Comparison of ENCODE assay signal across 8 mouse cellular contexts in the genomic region with DNA sequence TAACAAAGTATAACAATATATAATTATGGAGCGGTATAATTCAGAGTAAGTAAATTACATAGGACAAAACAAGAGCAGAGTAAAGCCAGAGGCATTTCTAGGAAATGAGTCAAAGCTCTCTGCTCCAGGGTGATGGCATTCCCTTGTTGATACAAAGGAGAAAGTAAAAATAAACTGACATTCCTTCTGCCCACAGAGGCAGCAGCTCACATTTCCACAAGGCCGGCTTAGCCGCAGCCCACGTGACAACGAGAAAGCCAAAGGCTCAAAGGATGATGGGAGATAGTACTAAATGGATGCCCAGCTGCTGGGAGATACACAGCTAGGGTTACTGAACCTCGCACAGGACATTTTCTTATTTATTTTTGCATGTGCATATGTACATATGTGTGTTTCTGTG. TPM values are rescaled to one million over a fixed set of nuclear protein-coding genes. Genes with fewer than 3 reads are reported as not detected.
DNase-seq lines count a peak whose midpoint lies in the region; ATAC-seq and TF ChIP-seq lines count a peak whose summit lies in the region.
"Had no signal": no experiment of that assay in that cellular context is flagged by ENCODE, and none has a peak within 500 bp of the region (broad histone marks: within the 10 kb centered on the region; RNA-seq: fewer than 3 reads in every experiment).

No protein-coding gene starts in this region.

- H3K27ac ChIP-seq in limb, embryonic 15.5 days: peak overlapping the region; percentile 39; the same call in 1 of the 2 replicates
- no peak overlapping the region; the same call in 1 of the 2 replicates for H3K27ac ChIP-seq in left cerebral cortex, adult 2 months
- H3K27ac ChIP-seq in forebrain, embryonic 16.5 days (ENCODE audit: low read length): no peak overlapping the region
- H3K27ac ChIP-seq: macrophage had no signal

- POLR2A ChIA-PET in Patski (lab: Charles Lee): no interaction called here

- in situ Hi-C loops in Patski (cut with MboI; ENCODE audit: low pct_unique_long_range_greater_than_20kb): no loop called here

- H3K4me1 ChIP-seq in limb, embryonic 15.5 days: peaks cover 8% of the 10 kb centered on the region
- H3K4me1 ChIP-seq in forebrain, embryonic 16.5 days (replicated peaks; ENCODE audit: control insufficient read depth, insufficient read depth, low read length): peaks cover 1% of the 10 kb centered on the region; the same call in 1 of the 2 replicates

- no peak overlapping the region for H3K9ac ChIP-seq in limb, embryonic 15.5 days
- no peak overlapping the region for H3K9ac ChIP-seq in forebrain, embryonic 16.5 days (replicated peaks; ENCODE audit: low read depth, low read length)

- peaks cover 19% of the 10 kb centered on the region for H3K36me3 ChIP-seq in limb, embryonic 15.5 days
- H3K36me3 ChIP-seq in forebrain, embryonic 16.5 days (ENCODE audit: control insufficient read depth, insufficient read depth): peaks cover 8% of the 10 kb centered on the region

- no peaks in the 10 kb centered on the region for H3K9me3 ChIP-seq in limb, embryonic 15.5 days
- H3K9me3 ChIP-seq in forebrain, embryonic 16.5 days (ENCODE audit: control insufficient read depth, low read length): no peaks in the 10 kb centered on the region

- no peak overlapping the region for H3K4me2 ChIP-seq in limb, embryonic 15.5 days
- no peak overlapping the region for H3K4me2 ChIP-seq in forebrain, embryonic 16.5 days (ENCODE audit: low read length)

- ATAC-seq in Patski: peak; percentile 95
- peak; percentile 62 for ATAC-seq in limb, embryonic 15.5 days (ENCODE audit: insufficient number of reproducible peaks, low FRiP score, low TSS enrichment, low read depth)
- no peak for ATAC-seq in forebrain, embryonic 16.5 days

- DNase-seq in 3134 (ENCODE audit: extremely low read depth, insufficient read length, low spot score): peak; percentile 65
- DNase-seq in Patski (ENCODE audit: low read depth, low spot score): peak; percentile 74
- peak; percentile 36 to 51 for DNase-seq in heart, adult 9 months (ENCODE audit: low spot score in 2 of 2)
- no peak for DNase-seq in cerebellum, adult 8-10 months
- no peak for DNase-seq in left cerebral cortex, adult 2 months (ENCODE audit: extremely low spot score in 1 of 2, low spot score in 2 of 2)

- intact Hi-C loops in left cerebral cortex, adult 2 months (cut with DNase I): no loop called here

- TF ChIP-seq CTCF in Patski (IDR thresholded peaks at IDR 0.05): no peak
- no peak for TF ChIP-seq CTCF in left cerebral cortex, adult 2 months (IDR thresholded peaks at IDR 0.05)

- WGBS in limb, embryonic 15.5 days: 54% methylated on average over 6 of the region's 6 CpGs
- 81% methylated on average over 6 of the region's 6 CpGs for WGBS in forebrain, embryonic 16.5 days

- H3K27me3 ChIP-seq in Patski: no peaks in the 10 kb centered on the region
- no peaks in the 10 kb centered on the region for H3K27me3 ChIP-seq in limb, embryonic 15.5 days
- H3K27me3 ChIP-seq in forebrain, embryonic 16.5 days (replicated peaks; ENCODE audit: control insufficient read depth, insufficient read depth, low read length): no peaks in the 10 kb centered on the region

- H3K4me3 ChIP-seq in limb, embryonic 15.5 days: no peak overlapping the region
- H3K4me3 ChIP-seq in left cerebral cortex, adult 2 months: no peak overlapping the region
- H3K4me3 ChIP-seq in forebrain, embryonic 16.5 days (replicated peaks; ENCODE audit: low read length): no peak overlapping the region

- CTCF ChIA-PET in Patski (lab: Charles Lee): interaction anchor here (0.7 to 1.5 kb wide), 3 partner anchors 10 to 24 kb away, joined by 3 to 4 read pairs (median 3); a partner anchor contains a TSS

RNA-seq across cellular contexts. Expression of a gene that starts 24.1 kb away (rescaled TPM):
- polyA plus RNA-seq in Patski (2021): 33.1 TPM
- 127 and 144 TPM in 2 replicates for polyA plus RNA-seq in limb, embryonic 15.5 days (2015; fragmentation: Nextera tagmentation; extraction: Ambion mirVana)
- 10 to 100 TPM; 22.7 to 23.8 TPM for total RNA-seq in left cerebral cortex, adult 2 months (2021)
- polyA plus RNA-seq in forebrain, embryonic 16.5 days (2015; fragmentation: Nextera tagmentation; extraction: Ambion mirVana): 301 and 306 TPM in 2 replicates

RNA-seq across cellular contexts. Expression of a gene that starts 44.8 kb away (rescaled TPM):
- polyA plus RNA-seq in Patski (2021): 43.0 TPM
- polyA plus RNA-seq in limb, embryonic 15.5 days (2015; fragmentation: Nextera tagmentation; extraction: Ambion mirVana): 12.5 and 14.9 TPM in 2 replicates
- total RNA-seq in left cerebral cortex, adult 2 months (2021): 10 to 100 TPM in 1 of 2 experiments, 1 to 10 TPM in 1; 6.7 to 10.3 TPM
- polyA plus RNA-seq in forebrain, embryonic 16.5 days (2015; fragmentation: Nextera tagmentation; extraction: Ambion mirVana): 5.6 and 7.6 TPM in 2 replicates

Comparison
In these comparisons a context has a peak if more than half of its experiments do, and no peak if none do; other contexts are left out.
1. DNase-seq: peak in 3134 (single experiment), Patski (single experiment) and heart, adult 9 months (2 of 2); none in cerebellum, adult 8-10 months (single experiment) and left cerebral cortex, adult 2 months (0 of 2).